In the genomic region with DNA sequence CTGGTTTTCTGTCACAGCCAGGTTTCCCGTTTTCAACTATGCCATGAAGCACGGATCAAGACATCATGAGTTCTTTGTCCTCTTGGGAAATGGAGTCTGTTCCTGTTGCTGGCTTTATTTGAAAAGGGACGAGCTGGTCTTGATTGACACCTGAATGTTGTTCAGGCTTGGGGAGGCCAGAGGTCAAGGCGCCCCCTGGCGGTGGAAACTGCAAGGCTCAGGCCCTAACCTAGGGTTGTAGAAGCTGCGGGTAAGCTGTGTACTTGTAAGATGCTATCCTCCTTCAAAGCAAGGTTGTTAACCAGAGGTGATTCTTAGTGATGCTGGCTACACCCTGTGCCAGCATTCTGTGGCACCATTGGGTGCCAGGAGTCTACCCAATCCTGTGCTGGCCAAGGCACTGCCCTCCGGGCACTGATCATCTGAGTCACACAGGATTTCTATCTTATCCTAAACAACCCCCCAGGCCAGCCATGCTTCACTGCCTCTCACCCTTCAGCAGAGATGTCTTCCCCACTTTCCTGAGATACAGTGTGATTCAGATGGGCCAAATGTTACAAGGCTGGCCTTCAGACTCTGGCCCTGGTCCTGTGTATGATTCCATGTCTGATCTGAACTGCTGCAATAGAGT, we compare ENCODE assay signal across 9 mouse cellular contexts. TPM values are rescaled to one million over a fixed set of nuclear protein-coding genes. Genes with fewer than 3 reads are reported as not detected.
DNase-seq lines count a peak whose midpoint lies in the region; ATAC-seq and TF ChIP-seq lines count a peak whose summit lies in the region.
"Had no signal": no experiment of that assay in that cellular context is flagged by ENCODE, and none has a peak within 500 bp of the region (broad histone marks: within the 10 kb centered on the region; RNA-seq: fewer than 3 reads in every experiment).

No protein-coding gene starts in this region.

- 0 out of 2 replicates have a peak, but pooled peaks have one; percentile 20 for ATAC-seq in forebrain, embryonic 16.5 days

- peak; percentile 95 for TF ChIP-seq CTCF in bone marrow macrophage, adult 2 months (IDR thresholded peaks at IDR 0.05; ENCODE audit: low read depth, low read length)

- no peak overlapping the region for H3K27ac ChIP-seq in bone marrow macrophage, adult 2 months (ENCODE audit: insufficient read depth, low read depth, low read length)
- no peak overlapping the region for H3K27ac ChIP-seq in forebrain, embryonic 16.5 days (ENCODE audit: low read length)
- H3K27ac ChIP-seq: hindbrain, embryonic 15.5 days; stomach, embryonic 15.5 days had no signal

- no peak overlapping the region for H3K4me3 ChIP-seq in bone marrow macrophage, adult 2 months (ENCODE audit: insufficient read depth, low read length)
- no peak overlapping the region for H3K4me3 ChIP-seq in forebrain, embryonic 16.5 days (replicated peaks; ENCODE audit: low read length)
- H3K4me3 ChIP-seq: hindbrain, embryonic 15.5 days; stomach, embryonic 15.5 days had no signal

- H3K36me3 ChIP-seq in forebrain, embryonic 16.5 days (ENCODE audit: control insufficient read depth, insufficient read depth): no peaks in the 10 kb centered on the region
- H3K36me3 ChIP-seq: hindbrain, embryonic 15.5 days; stomach, embryonic 15.5 days had no signal

- H3K27me3 ChIP-seq in forebrain, embryonic 16.5 days (replicated peaks; ENCODE audit: control insufficient read depth, insufficient read depth, low read length): no peaks in the 10 kb centered on the region
- H3K27me3 ChIP-seq: hindbrain, embryonic 15.5 days; stomach, embryonic 15.5 days had no signal

- WGBS in forebrain, embryonic 16.5 days: 25% methylated on average over 7 of the region's 7 CpGs

- no peak overlapping the region for H3K9ac ChIP-seq in forebrain, embryonic 16.5 days (replicated peaks; ENCODE audit: low read depth, low read length)
- H3K9ac ChIP-seq: hindbrain, embryonic 15.5 days; stomach, embryonic 15.5 days had no signal

- peaks cover 5% of the 10 kb centered on the region for H3K4me1 ChIP-seq in bone marrow macrophage, adult 2 months (ENCODE audit: control insufficient read depth, insufficient read depth, low read length)
- H3K4me1 ChIP-seq in forebrain, embryonic 16.5 days (replicated peaks; ENCODE audit: control insufficient read depth, insufficient read depth, low read length): peaks cover 4% of the 10 kb centered on the region; the same call in 1 of the 2 replicates
- H3K4me1 ChIP-seq: hindbrain, embryonic 15.5 days; stomach, embryonic 15.5 days had no signal

- H3K4me2 ChIP-seq in forebrain, embryonic 16.5 days (ENCODE audit: low read length): no peak overlapping the region
- H3K4me2 ChIP-seq: hindbrain, embryonic 15.5 days; stomach, embryonic 15.5 days had no signal

- DNase-seq in 3T3-L1 (ENCODE audit: low read depth, low spot score): peak; percentile 58
- peak; percentile 75 for DNase-seq in A20 (ENCODE audit: low read depth, low spot score)
- peak; percentile 73 to 91 for DNase-seq in kidney, postnatal 36 days
- DNase-seq in mesoderm, embryonic 11.5 days (ENCODE audit: low read depth, low spot score): peak; percentile 53
- DNase-seq in testis, postnatal 10 days (ENCODE audit: low spot score): peak; percentile 81

- no peaks in the 10 kb centered on the region for H3K9me3 ChIP-seq in forebrain, embryonic 16.5 days (ENCODE audit: control insufficient read depth, low read length)
- H3K9me3 ChIP-seq: hindbrain, embryonic 15.5 days; stomach, embryonic 15.5 days had no signal

- TF ChIP-seq POLR2A in bone marrow macrophage, adult 2 months (IDR thresholded peaks at IDR 0.05; ENCODE audit: borderline replicate concordance, low read depth, low read length): no peak

RNA-seq across cellular contexts. Expression of a gene that starts 11.6 kb away (rescaled TPM):
- 174 and 202 TPM in 2 replicates for polyA plus RNA-seq in bone marrow macrophage, adult 2 months (2012; ENCODE audit: insufficient read depth, insufficient read length, missing spikeins)
- polyA plus RNA-seq in forebrain, embryonic 16.5 days (2015; fragmentation: Nextera tagmentation; extraction: Ambion mirVana): 2.8 and 4.3 TPM in 2 replicates

RNA-seq across cellular contexts. Expression of a gene that starts 34.9 kb away (rescaled TPM):
- polyA plus RNA-seq in bone marrow macrophage, adult 2 months (2012; ENCODE audit: insufficient read depth, insufficient read length, missing spikeins): not detected in 2 replicates
- polyA plus RNA-seq in forebrain, embryonic 16.5 days (2015; fragmentation: Nextera tagmentation; extraction: Ambion mirVana): 26.3 and 36.4 TPM in 2 replicates

Comparison
In these comparisons a context has a peak if more than half of its experiments do, and no peak if none do; other contexts are left out.
1. RNA of a gene that starts 11.6 kb away (polyA plus RNA-seq): 174 to 202 TPM in bone marrow macrophage, adult 2 months; 2.8 to 4.3 TPM in forebrain, embryonic 16.5 days; every median in the first group is over 10 times any median in the second.
2. RNA of a gene that starts 34.9 kb away (polyA plus RNA-seq): 26.3 to 36.4 TPM in forebrain, embryonic 16.5 days; not detected in bone marrow macrophage, adult 2 months; every median in the first group is over 10 times any median in the second.
3. Peak in every context shown above with its lines, with median percentiles within 50 percentile points of each other: DNase-seq.